Mouse (Mus musculus) granulocyte monocyte progenitor cell, adult 5-6 weeks (primary cell): ENCODE data around the gene Sparc. TPM values are rescaled to one million over a fixed set of nuclear protein-coding genes. Genes with fewer than 3 reads are reported as not detected.
A peak's percentile ranks its signal among the peaks of the same experiment; 100 is the strongest.

Experiments used
- ATAC-seq: replicated peaks from 2 replicates; pipeline ENCODE4 v1.8.0; 2016; ENCODE audit warnings: mild to moderate bottlenecking, moderate TSS enrichment, inconsistent platforms; ENCODE audit not compliant: poor library complexity, severe bottlenecking
- total RNA-seq, 2 experiments: library from RNA; stranded (forward) in 1 of 2; stranded (reverse) in 1 of 2; fragments of 200-712, 200-1000 nt in 1 of 2; fragments of >200 nt in 1 of 2; fragmentation: Nextera tagmentation in 1 of 2; gene quantifications; 2 replicates each; pipeline ENCODE4 v1.2.3; 2014 to 2017

Sparc gene
- total RNA-seq, 2 experiments from 2014 or later = 0.31 TPM; not detected in 1

- no peak for ATAC-seq
These were observed 12.5 kb downstream of the Sparc start for GRCm38 (mm10) chr11:55410502-55410901.

GRCm38 (mm10) chr11:55410005-55410404 lies 13.0 kb downstream of the Sparc start:
- ATAC-seq = no peak

GRCm38 (mm10) chr11:55407133-55407532 lies 15.8 kb downstream of the Sparc start:
- no peak for ATAC-seq

GRCm38 (mm10) chr11:55405601-55406469 lies 17.1 kb downstream of the Sparc start:
- peak; percentile 44; the same call in 1 of the 2 replicates for ATAC-seq

- ATAC-seq = 0 out of 2 replicates have a peak, but pooled peaks have one; percentile 9
These were observed 18.1 kb downstream of the Sparc start for GRCm38 (mm10) chr11:55404659-55405457.

- no peak for ATAC-seq
These were observed 22.1 kb downstream of the Sparc start for GRCm38 (mm10) chr11:55400863-55401262.

GRCm38 (mm10) chr11:55398371-55398770 lies 24.6 kb downstream of the Sparc start:
- no peak for ATAC-seq

- ATAC-seq = no peak
These were observed 25.5 kb downstream of the Sparc start for GRCm38 (mm10) chr11:55397441-55397840.

- ATAC-seq = no peak
These were observed 25.9 kb downstream of the Sparc start for GRCm38 (mm10) chr11:55397036-55397435.

- ATAC-seq = peak; percentile 85
These were observed 27.8 kb downstream of the Sparc start for GRCm38 (mm10) chr11:55395073-55395642.

- peak; percentile 46 for ATAC-seq
These were observed 28.4 kb downstream of the Sparc start for GRCm38 (mm10) chr11:55394592-55394991.

- no peak for ATAC-seq
These were observed 30.5 kb downstream of the Sparc start for GRCm38 (mm10) chr11:55392474-55392873.

GRCm38 (mm10) chr11:55389778-55390177 lies 33.2 kb downstream of the Sparc start:
- peak; percentile 70 for ATAC-seq

GRCm38 (mm10) chr11:55387576-55387975 lies 35.4 kb downstream of the Sparc start:
- no peak for ATAC-seq

GRCm38 (mm10) chr11:55386424-55387063 lies 36.4 kb downstream of the Sparc start:
- peak; percentile 91 for ATAC-seq

- ATAC-seq = no peak
These were observed 39.4 kb downstream of the Sparc start for GRCm38 (mm10) chr11:55383463-55384045.

GRCm38 (mm10) chr11:55380908-55381307 lies 42.1 kb downstream of the Sparc start:
- no peak for ATAC-seq

GRCm38 (mm10) chr11:55378371-55378770 lies 44.6 kb downstream of the Sparc start:
- ATAC-seq = no peak

- no peak; the same call in 1 of the 2 replicates for ATAC-seq
These were observed 49.1 kb downstream of the Sparc start for GRCm38 (mm10) chr11:55373838-55374237.

GRCm38 (mm10) chr11:55373373-55373772 lies 49.6 kb downstream of the Sparc start:
- ATAC-seq = no peak
